Mouse (Mus musculus): Measurements from ENCODE around the gene Gsta3. TPM values are rescaled to one million over a fixed set of nuclear protein-coding genes. Genes with fewer than 3 reads are reported as not detected.
A peak's percentile ranks its signal among the peaks of the same experiment; 100 is the strongest.
"Not testable (repeated sequence)": the region's sequence is repeated elsewhere in the genome, so short reads cannot be mapped to it uniquely, and the experiment has no call there.

The Gsta3 gene
- polyA plus RNA-seq, 1 experiment from 2014 or later: 0.40 TPM

DNA sequence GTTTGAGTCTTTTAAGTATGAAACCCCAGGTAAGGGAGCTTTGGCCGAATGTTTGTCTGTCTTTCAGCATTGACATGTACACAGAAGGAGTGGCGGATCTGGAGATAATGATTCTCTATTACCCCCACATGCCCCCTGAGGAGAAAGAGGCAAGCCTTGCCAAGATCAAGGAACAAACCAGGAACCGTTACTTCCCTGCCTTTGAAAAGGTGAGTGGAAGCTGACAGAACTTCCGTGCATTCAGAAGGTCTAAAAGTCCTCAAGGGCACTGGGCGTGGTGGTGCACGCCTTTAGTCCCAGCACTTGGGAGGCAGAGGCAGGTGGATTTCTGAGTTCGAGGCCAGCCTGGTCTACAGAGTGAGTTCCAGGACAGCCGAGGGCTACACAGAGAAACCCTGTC is 19.6 kb downstream of the Gsta3 start:
- not testable (repeated sequence) for H3K36me3 ChIP-seq (replicated peaks); H3K9me3 ChIP-seq; H3K4me3 ChIP-seq; DNase-seq (ENCODE audit: extremely low spot score, low spot score); H3K27ac ChIP-seq; H3K4me1 ChIP-seq; H3K27me3 ChIP-seq (ENCODE audit: poor library complexity, severe bottlenecking)
- 87% methylated on average over 8 of the region's 8 CpGs for WGBS

DNA sequence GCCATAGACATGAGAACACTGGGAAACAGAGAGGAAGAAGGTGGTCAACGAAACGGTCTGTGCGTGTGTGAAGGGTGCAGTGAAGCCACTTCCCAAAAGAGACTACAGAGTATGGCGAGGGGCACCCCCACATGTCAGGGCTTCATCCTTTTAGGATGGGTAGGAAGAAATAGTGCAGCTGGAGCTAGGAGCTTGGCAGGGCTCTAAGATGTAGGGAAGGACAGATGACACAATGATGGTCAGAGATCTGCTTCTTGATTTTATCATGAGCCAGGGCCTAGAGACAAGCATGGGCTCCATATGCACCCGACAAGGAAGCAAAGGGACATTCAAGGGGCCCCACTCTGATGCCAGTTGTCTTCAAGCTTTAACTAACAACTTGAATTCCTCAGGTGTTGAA is 22.0 kb downstream of the Gsta3 start:
- Histone ChIP-seq H3K36me3 (replicated peaks) (no peaks in the 10 kb centered on the region), H3K9me3 (no peaks in the 10 kb centered on the region), H3K4me3 (no peak overlapping the region), H3K27ac (no peak overlapping the region), H3K4me1 (no peaks in the 10 kb centered on the region), H3K27me3 (ENCODE audit: poor library complexity, severe bottlenecking) (no peaks in the 10 kb centered on the region)
- no peak for DNase-seq (ENCODE audit: extremely low spot score, low spot score)
- WGBS: 93% methylated on average over 5 of the region's 5 CpGs

DNA sequence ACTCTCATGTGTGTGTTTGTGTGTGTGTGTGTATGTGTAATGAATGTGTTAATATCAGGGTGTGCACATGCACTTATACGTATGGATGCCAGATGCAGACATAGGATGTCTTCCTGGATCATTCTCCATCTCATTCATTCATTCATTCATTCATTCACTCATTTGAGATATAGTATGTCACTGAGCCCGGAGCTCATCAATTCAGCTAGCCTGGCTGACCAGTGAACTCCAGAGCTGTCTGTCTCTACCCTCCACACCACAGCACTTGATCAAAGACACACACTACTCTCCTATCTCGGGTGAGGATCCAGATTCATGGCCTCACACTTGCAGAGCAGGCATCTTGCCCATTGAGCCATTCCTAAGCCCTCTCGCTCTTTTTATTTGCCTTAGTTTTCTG is 23.6 kb downstream of the Gsta3 start:
- Histone ChIP-seq H3K27ac (no peak overlapping the region), H3K4me1 (no peaks in the 10 kb centered on the region), H3K27me3 (ENCODE audit: poor library complexity, severe bottlenecking) (no peaks in the 10 kb centered on the region), H3K36me3 (replicated peaks) (no peaks in the 10 kb centered on the region), H3K4me3 (no peak overlapping the region), H3K9me3 (no peaks in the 10 kb centered on the region)
- 88% methylated on average over 4 of the region's 4 CpGs for WGBS
- DNase-seq (ENCODE audit: extremely low spot score, low spot score): no peak

DNA sequence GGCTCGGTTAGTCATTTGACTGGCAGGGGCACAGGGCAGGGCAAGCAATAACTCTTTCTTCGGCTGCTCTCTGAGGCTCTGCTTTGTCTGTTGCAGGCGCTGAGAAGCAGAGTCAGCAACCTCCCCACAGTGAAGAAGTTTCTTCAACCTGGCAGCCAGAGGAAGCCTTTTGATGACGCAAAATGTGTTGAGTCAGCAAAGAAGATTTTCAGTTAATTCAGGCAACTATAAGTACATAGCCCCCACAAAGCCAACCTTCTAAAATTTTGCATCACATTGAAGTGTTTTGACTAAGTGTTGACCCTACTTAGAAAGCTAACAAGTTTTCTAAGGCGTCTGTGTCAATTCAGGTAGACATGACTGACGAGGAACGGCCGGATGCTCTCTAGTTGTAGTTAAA is 24.4 kb downstream of the Gsta3 start:
- Histone ChIP-seq H3K27ac (no peak overlapping the region), H3K9me3 (no peaks in the 10 kb centered on the region), H3K36me3 (replicated peaks) (no peaks in the 10 kb centered on the region), H3K4me1 (no peaks in the 10 kb centered on the region), H3K27me3 (ENCODE audit: poor library complexity, severe bottlenecking) (no peaks in the 10 kb centered on the region), H3K4me3 (no peak overlapping the region)
- no peak for DNase-seq (ENCODE audit: extremely low spot score, low spot score)
- WGBS: 86% methylated on average over 8 of the region's 8 CpGs

DNA sequence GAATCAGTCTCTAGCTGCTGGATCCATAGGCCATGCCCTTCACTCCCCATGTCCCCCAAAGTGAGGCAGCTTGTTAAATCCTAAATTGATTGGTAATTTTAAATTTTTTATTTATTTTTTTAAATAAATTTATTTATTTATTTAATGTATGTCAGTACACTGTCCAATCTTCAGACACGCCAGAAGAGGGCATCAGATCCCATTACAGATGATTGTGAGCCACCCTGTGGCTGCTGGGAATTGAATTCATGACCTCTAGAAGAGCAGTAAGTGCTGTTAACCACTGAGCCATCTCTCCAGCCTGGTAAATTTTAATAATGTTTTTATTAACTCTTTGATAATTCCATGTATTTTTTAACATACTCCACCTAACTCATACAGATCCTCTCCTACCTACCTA is 26.4 kb downstream of the Gsta3 start:
- no peaks in the 10 kb centered on the region for H3K9me3 ChIP-seq
- no peak for DNase-seq (ENCODE audit: extremely low spot score, low spot score)
- peaks cover 1% of the 10 kb centered on the region for H3K4me1 ChIP-seq
- H3K36me3 ChIP-seq (replicated peaks): no peaks in the 10 kb centered on the region
- 0 out of 2 replicates have a peak, but pooled peaks cover under 1% of the 10 kb centered on the region for H3K27me3 ChIP-seq (ENCODE audit: poor library complexity, severe bottlenecking)
- no peak overlapping the region for H3K4me3 ChIP-seq
- H3K27ac ChIP-seq: no peak overlapping the region
- WGBS: 84% methylated on average over 1 of the region's 1 CpGs

DNA sequence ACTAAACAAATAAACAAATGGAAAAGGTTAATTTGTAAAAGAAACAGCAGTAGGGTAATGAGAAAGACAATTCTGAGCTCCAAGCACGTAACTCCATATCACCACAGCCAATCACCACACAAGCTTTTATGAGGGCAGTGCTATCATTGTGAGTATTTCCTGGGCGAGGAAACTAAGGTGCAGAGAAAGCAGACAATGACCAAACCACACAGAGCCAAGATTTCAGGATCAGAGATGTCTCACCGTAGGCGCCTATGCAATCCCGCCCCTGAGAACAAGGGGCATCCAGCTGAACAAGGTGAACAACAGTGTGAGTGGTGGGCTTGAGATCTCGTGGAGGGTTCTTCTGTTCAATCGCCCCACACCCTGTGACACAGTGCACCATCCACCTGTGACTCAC is 27.1 kb downstream of the Gsta3 start:
- not testable (repeated sequence) for H3K27ac ChIP-seq; DNase-seq (ENCODE audit: extremely low spot score, low spot score); H3K4me3 ChIP-seq; H3K36me3 ChIP-seq (replicated peaks); H3K27me3 ChIP-seq (ENCODE audit: poor library complexity, severe bottlenecking); H3K9me3 ChIP-seq; H3K4me1 ChIP-seq
- 83% methylated on average over 7 of the region's 7 CpGs for WGBS

DNA sequence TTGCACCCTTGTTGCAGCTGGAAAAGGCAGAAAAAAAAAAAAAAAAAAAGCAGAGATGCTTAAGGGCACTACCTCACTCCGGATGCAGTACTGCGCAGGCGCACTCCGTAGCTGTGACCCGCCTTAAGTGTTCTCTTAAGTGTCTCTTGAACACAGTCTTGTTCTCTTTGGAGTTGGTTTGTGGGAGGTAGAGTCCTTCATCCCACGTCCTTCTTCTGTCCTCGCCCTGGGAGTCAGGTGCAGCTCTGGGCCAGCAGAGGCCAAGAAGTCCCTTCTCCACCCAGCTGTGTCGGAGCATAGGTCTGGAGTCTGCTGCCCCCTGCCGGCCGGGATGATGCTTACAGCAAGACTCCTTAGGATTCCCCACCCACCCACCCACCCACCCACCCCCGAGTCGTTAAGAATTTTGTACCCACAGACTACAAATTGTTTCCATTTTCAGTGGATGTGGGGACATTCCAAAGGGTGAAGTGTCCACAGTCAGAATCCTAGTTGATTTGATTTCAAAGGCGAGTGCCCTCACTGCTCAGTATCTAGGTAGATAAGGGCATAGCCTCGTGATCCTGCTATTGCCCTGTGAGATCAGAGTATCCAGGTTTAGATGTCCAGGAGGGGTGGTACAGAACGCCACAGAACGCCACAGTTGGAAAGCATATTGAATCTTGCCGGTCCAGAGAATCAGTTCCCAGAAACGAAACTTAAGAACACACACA is 31.1 kb downstream of the Gsta3 start:
- H3K4me3 ChIP-seq: peak overlapping the region; percentile 39
- no peaks in the 10 kb centered on the region for H3K9me3 ChIP-seq
- peaks cover 11% of the 10 kb centered on the region for H3K27me3 ChIP-seq (ENCODE audit: poor library complexity, severe bottlenecking)
- H3K4me1 ChIP-seq: peaks cover 5% of the 10 kb centered on the region
- WGBS: 22% methylated on average over 18 of the region's 18 CpGs
- H3K27ac ChIP-seq: no peak overlapping the region
- no peaks in the 10 kb centered on the region for H3K36me3 ChIP-seq (replicated peaks)
- DNase-seq (ENCODE audit: extremely low spot score, low spot score): peak; percentile 79

DNA sequence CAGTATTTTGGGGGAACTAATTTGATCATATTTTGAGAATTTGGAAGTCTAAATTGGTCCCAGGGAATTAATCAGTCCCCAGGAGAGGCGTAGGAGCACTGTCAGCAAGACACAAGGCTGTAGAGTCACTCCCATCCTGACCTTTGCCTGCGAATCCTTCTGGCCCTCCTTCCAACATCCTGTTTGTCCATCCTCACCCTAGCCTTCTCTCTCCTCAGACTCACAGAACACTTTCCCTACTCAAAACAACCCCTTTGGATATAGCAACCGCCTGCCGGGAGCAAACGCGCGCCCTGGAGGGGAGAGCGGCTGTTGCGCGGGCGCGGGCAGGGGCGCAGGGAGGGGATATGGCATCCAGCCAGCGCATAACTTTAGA is 31.7 kb downstream of the Gsta3 start:
- H3K36me3 ChIP-seq (replicated peaks): no peaks in the 10 kb centered on the region
- peaks cover 5% of the 10 kb centered on the region for H3K4me1 ChIP-seq
- H3K9me3 ChIP-seq: no peaks in the 10 kb centered on the region
- H3K4me3 ChIP-seq: peak overlapping the region; percentile 39
- DNase-seq (ENCODE audit: extremely low spot score, low spot score): no peak
- H3K27me3 ChIP-seq (ENCODE audit: poor library complexity, severe bottlenecking): peaks cover 11% of the 10 kb centered on the region
- H3K27ac ChIP-seq: no peak overlapping the region
- 14% methylated on average over 14 of the region's 14 CpGs for WGBS

DNA sequence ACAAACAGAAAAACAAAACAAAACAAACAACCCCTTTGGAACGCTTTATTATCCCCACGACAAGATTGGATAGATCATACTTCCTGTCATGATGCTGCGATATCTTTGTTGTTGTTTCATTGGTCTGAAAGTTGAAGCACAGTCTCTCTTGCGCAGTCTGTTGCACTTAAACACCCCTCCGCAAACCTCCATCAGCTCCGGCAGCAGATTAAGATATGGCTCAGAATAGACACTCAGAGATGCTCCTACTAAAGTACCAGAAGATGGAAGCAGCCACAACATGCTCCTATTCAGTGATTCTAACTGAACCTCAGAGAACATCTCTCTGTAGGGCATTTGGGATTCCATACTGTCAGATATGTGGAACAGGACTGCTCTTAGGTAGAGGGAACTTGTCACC is 32.7 kb downstream of the Gsta3 start:
- WGBS: 92% methylated on average over 6 of the region's 6 CpGs
- Histone ChIP-seq H3K4me3 (no peak overlapping the region), H3K27me3 (ENCODE audit: poor library complexity, severe bottlenecking) (peaks cover 11% of the 10 kb centered on the region), H3K27ac (no peak overlapping the region), H3K36me3 (replicated peaks) (no peaks in the 10 kb centered on the region), H3K9me3 (no peaks in the 10 kb centered on the region), H3K4me1 (peaks cover 5% of the 10 kb centered on the region)
- DNase-seq (ENCODE audit: extremely low spot score, low spot score): no peak

DNA sequence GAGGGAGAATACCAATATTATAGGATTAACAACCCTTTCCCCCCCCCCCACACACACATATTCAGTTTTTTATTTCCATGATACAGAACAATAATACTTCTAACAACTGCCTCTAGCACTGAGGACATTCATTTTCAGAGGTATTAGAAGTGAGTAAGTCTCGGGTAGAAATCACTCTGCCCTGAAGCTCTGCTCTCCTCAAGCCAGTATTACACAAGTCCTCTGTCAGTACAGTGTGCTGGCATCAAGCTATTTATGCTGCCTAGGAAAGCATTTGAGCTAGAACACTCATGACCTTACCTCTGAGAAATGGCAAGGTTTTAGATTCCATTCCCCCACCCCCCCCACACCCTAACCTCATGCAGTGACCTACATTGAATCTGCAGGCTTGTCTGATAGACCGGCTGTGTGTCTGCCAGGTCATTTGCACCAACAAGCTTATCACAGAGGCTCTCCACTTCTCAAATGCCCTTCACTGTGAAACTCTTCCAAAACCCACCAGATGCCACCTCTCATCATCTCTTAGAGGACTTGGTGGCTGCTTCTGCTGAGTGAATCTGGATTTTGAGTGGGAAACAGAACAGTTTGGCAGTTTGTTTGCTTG is 34.1 kb downstream of the Gsta3 start:
- Histone ChIP-seq H3K36me3 (replicated peaks) (no peaks in the 10 kb centered on the region), H3K9me3 (no peaks in the 10 kb centered on the region), H3K4me1 (peaks cover 5% of the 10 kb centered on the region), H3K4me3 (no peak overlapping the region), H3K27me3 (ENCODE audit: poor library complexity, severe bottlenecking) (peaks cover 11% of the 10 kb centered on the region), H3K27ac (no peak overlapping the region)
- DNase-seq (ENCODE audit: extremely low spot score, low spot score): no peak
- 78% methylated on average over 2 of the region's 2 CpGs for WGBS

DNA sequence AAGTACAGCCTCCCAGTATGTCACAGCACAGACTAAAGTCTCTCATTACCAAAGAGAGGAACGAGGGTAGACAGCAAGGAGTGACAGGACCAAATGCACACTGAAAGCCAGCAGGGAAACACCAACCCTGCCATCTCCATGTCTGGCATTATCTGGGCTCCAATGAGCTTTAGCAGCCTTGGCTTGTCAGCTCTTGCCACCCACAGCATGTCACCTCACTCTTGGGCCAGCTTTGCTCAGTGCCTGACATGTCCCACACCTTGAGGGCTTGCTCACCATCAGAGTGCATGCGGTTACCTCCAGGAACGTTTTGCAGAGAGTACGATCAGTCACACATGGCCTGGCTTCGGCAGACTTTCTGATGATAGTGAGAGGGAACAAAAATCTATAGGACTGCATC is 35.0 kb downstream of the Gsta3 start:
- peaks cover 11% of the 10 kb centered on the region for H3K27me3 ChIP-seq (ENCODE audit: poor library complexity, severe bottlenecking)
- H3K27ac ChIP-seq; H3K9me3 ChIP-seq; H3K4me3 ChIP-seq; DNase-seq (ENCODE audit: extremely low spot score, low spot score); H3K36me3 ChIP-seq (replicated peaks); H3K4me1 ChIP-seq: not testable (repeated sequence)
- 83% methylated on average over 5 of the region's 5 CpGs for WGBS

DNA sequence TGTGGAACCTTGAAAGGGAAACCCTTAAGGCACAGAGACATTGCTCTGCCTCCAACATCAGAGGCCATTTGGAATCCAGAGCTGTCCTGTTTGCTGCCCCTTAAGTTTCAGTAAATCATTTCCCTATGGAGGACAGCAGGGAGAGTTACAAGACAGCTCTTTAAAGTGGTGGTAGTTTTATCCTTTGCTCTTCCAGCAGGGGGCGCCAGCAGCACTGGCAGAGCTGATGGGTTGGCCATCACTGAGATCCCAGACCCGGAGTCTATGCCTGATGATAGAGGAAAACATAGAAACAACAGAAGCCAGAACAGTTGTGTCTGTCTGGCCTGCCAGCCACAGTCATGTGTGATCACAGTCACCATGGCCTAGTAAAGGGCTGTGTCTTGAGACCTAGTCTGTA is 35.8 kb downstream of the Gsta3 start:
- H3K27me3 ChIP-seq (ENCODE audit: poor library complexity, severe bottlenecking): peaks cover 11% of the 10 kb centered on the region
- WGBS: 38% methylated on average over 2 of the region's 2 CpGs
- not testable (repeated sequence) for H3K4me3 ChIP-seq; H3K27ac ChIP-seq; H3K9me3 ChIP-seq; H3K36me3 ChIP-seq (replicated peaks); DNase-seq (ENCODE audit: extremely low spot score, low spot score); H3K4me1 ChIP-seq

DNA sequence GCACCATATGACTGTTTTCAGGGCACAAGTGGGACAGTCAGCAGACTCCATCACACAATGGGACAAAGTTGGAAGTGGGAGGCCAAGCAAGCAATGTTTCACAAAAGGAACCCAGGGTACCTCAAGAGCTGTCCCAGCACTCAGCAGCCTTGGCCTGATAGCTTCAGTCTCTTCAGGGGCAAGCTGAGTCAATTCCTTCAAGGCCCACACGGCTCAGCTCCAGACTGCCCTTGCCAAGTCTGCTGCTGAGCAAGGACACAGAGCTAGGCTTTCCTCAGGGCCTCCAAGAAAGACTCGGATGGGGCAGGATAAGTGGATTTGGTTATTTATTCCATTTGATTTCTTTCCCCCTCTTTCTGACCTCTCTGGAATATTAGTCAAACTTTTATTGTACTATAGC is 39.9 kb downstream of the Gsta3 start:
- 82% methylated on average over 2 of the region's 2 CpGs for WGBS

More for the DNA sequence above, 39.9 kb downstream of the Gsta3 start:
- no peak overlapping the region for H3K4me3 ChIP-seq
- DNase-seq (ENCODE audit: extremely low spot score, low spot score): no peak
- no peaks in the 10 kb centered on the region for H3K27me3 ChIP-seq (ENCODE audit: poor library complexity, severe bottlenecking)
- peaks cover 9% of the 10 kb centered on the region; the same call in 1 of the 2 replicates for H3K4me1 ChIP-seq
- H3K36me3 ChIP-seq (replicated peaks): no peaks in the 10 kb centered on the region
- no peaks in the 10 kb centered on the region for H3K9me3 ChIP-seq
- H3K27ac ChIP-seq: no peak overlapping the region
